Mouse (Mus musculus) liver, embryonic 14.5 days (tissue): ENCODE results near the gene 4930503E14Rik.

ENCODE experiments used
- CTCF ChIP-seq: IDR thresholded peaks from 2 replicates; pipeline ENCODE4 v1.5.1; 2016; ENCODE audit warnings: antibody characterized with exemption, low read depth, control low read depth
- EP300 ChIP-seq: IDR thresholded peaks from 2 replicates; pipeline ENCODE4 v1.6.1; 2016; ENCODE audit warnings: antibody characterized with exemption, low read depth

DNA sequence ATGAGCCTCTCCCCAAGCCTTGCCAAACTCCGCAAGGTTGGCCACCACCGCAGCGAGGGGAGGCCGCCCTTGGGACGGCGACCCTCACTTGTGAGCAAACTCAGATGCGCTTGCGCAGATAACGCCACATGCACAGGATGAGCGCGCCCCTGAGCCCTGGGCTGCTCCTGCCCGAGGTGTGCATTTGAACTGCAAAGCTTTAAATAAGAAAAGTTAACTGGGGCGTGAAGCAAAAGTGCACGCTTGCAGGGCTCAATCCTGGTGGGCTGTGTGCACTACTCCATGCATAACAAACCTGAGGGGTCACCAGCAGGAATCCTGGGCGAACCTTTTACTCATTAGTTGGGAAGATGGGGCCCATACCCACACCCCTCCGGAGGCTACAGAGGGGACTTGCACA is 35.0 kb upstream of the 4930503E14Rik start:
- TF ChIP-seq CTCF (no peak), EP300 (no peak)
